Mouse (Mus musculus) adrenal gland, adult 2 months (tissue): ENCODE measurements around the gene Slc7a10. TPM values are rescaled to one million over a fixed set of nuclear protein-coding genes. Genes with fewer than 3 reads are reported as not detected.
A peak's percentile ranks its signal among the peaks of the same experiment; 100 is the strongest.

ENCODE experiments used
- DNase-seq: peaks from one replicate; pipeline ENCODE4 v3.0.0; 2021
- polyA plus RNA-seq: library from polyadenylated mRNA; depleted of rRNA; stranded (reverse); fragments of >200 nt; gene quantifications from 2 replicates; pipeline ENCODE4 v1.2.3, GENCODE M21; 2012
- total RNA-seq, 2 experiments: library from RNA; stranded (reverse); gene quantifications; 2 replicates each; pipeline ENCODE4 v1.2.3; 2021

The Slc7a10 gene
- total and polyA plus RNA-seq, 3 experiments = 6.4 to 28.1 (median 26.6) TPM

DNA sequence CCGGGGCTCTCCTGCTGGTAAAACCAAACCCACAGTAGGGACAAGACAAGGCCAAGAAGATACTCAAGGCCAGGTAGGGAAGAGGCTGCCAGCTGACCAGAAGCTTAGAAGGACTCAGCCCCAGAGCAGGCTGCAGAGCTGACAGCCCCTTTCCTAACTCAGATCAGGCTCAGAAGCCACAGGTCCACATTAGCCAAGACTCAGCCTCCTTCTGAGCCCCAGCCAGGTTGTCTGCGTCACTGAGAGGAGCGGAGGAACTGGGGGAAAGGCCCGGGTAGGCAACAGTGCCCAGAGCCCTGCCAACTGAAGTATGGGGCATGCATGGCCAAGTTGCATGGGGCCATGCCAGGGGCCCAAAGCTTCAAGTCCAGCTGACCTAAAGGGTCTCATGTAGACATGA, 13.7 kb upstream of the Slc7a10 start:
- peak; percentile 56 for DNase-seq

DNA sequence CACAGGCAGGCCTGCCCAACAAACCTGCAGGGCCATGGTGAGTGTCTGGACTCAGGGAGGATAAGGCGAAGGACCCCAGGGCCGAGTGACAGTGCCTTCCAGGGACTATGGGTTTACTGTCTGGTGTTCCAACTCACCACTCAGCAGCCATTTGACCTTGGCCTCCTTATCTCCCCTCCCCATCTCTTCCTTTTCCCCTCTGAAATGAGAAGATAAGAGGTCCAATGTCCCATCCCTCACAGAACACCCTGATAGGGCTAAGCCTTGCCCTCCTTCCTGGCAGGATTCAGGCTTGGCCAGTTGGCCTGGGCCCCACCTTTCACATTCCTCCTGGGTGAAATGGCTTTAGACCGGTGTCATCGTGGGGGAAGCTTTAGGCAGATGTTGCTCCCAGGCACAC, 10.7 kb upstream of the Slc7a10 start:
- DNase-seq = no peak

GRCm38 (mm10) chr7:35176412-35177381, 9.5 kb upstream of the Slc7a10 start:
- peak; percentile 48 for DNase-seq

GRCm38 (mm10) chr7:35184833-35185724, 1.1 kb upstream of the Slc7a10 start:
- DNase-seq = peak; percentile 67

- peak; percentile 27 for DNase-seq
Measured at GRCm38 (mm10) chr7:35189699-35190098, 3.5 kb downstream of the Slc7a10 start.

GRCm38 (mm10) chr7:35191276-35191675, 5.1 kb downstream of the Slc7a10 start:
- DNase-seq = no peak

GRCm38 (mm10) chr7:35197022-35197421, 10.8 kb downstream of the Slc7a10 start:
- no peak for DNase-seq

DNA sequence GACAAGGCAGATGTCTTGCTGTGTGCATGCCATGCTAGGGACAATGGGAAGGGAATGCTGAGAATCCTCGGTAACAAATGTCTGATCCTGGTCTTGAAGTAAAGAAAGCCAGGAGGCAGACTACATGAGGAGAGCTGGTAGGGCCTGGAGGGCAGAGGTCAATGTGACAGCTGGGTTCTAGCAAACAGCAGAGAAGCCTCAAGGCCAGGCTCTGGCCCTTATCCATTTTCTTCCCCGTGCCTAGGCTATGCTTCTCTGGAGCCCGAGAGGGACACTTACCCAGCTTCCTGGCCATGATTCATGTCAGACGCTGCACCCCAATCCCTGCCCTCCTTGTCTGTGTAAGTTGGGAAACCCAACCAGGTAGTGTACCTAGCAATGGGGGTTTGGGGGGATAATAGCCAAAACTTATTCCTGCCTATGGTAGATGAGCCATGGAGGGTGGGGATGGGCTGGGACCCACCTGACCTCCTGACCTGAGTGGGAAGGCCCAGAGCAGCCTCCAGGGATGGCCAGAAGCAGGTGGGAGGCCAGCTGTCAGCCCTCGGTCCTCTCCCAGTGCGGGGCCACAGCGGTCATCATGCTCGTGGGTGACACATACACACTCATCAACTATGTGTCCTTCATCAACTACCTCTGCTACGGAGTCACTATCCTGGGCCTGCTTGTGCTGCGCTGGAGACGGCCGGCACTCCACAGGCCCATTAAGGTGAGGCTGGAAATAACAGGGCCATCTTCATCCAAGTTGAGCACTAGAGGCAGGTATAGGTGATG, 13.0 kb downstream of the Slc7a10 start:
- peak; percentile 58 for DNase-seq

DNA sequence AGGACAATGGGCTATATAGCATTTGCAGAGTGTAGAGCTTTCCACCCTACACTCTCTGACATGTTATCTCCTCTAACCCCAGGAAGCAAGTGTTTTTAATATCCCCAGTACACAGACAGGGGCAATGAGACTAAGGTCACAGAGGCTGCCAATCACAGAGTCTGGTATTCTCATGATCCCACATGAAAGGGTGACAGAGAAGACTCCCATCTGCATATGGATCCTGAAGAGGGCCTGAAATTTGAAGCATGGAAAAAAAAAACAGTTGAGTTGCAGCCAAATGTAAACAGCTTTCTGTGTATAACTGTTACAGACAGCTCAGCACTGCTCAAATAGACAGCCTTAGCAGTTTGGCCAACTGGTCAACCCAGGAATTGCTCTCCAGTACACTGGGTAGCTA, 13.6 kb downstream of the Slc7a10 start:
- no peak for DNase-seq

GRCm38 (mm10) chr7:35211791-35212190, 25.6 kb downstream of the Slc7a10 start:
- no peak for DNase-seq

DNA sequence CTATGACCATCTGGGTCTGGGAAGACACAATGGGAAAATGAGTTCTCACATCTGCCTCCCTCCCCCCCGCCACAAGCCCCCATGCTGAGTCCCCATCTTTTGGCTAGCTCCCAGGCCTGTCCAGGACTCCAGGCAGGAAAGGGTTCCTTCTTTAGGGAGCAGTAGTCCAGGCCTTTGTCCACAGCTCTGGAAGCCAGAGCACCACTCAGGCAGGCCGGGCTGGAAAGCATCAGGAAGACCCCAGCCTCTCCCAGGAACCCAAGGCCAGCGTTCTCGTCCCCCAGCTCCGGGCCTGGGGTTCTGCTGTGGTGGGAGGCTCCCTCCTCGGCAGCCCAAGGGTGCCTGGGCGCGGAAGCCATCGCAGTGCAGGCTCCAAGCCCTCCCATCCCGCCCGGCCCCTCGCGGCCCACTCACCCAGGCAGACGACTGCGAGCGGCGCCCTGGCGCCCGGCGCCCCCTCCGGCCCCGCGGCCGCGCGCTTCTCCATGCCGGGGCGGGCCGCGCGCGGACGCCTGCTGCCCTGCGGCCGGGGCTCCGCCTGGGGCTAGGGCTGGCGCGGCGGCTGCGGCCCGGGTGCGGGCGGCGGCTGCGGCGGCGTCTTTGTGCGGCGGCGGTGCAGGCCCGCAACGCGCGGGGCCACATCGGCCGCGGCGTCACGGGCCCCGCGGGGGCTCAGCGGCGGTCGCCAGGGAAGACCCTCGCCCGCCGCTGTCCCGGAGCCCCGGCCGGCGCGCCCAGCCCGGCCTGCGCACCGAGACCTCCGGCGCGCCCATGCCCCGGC, 28.4 kb downstream of the Slc7a10 start:
- DNase-seq = peak; percentile 36

GRCm38 (mm10) chr7:35215225-35215624, 29.0 kb downstream of the Slc7a10 start, which contains the start of gene Lrp3:
TSS of gene Lrp3 (minus strand) at chr7:35215498.
- peak; percentile 94 for DNase-seq

GRCm38 (mm10) chr7:35215731-35216130, 29.5 kb downstream of the Slc7a10 start:
- no peak for DNase-seq

DNA sequence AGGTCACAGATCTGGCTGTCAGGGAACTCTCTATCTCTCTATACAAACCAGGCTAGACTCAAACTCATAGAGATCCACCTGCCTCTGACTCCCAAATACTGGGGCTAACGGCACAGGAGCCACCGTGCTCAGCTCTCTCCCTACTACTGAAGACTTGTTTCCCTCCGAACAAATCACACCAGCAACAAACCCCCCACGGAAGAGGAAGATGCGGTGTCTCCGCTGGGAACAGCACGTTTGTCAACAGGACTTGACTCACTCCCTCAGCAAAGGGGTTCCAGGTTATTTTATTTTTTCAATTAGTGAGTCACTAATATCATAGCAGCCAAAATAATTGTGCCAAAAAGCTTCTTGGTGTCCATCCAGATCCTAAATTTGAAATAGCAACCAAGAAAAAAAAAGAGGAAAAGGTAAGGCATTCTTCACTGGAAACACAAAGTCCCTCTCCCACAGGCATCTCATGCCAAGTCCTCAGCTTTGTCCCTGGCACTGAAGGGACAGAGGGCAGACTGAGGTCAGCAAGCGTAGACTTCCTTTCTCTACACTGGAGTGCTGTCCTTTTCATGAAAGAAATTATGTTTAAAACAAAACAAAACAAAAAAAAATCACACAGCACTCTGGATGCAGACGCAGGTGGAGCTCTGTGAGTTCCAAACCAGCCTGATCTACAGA, 34.6 kb downstream of the Slc7a10 start:
- no peak for DNase-seq

- DNase-seq = no peak
Measured at GRCm38 (mm10) chr7:35230333-35230732, 44.1 kb downstream of the Slc7a10 start.

- no peak for DNase-seq
Measured at GRCm38 (mm10) chr7:35232796-35233455, 46.7 kb downstream of the Slc7a10 start.

- DNase-seq = no peak
Measured at GRCm38 (mm10) chr7:35233861-35234260, 47.7 kb downstream of the Slc7a10 start.

GRCm38 (mm10) chr7:35234361-35235245, 48.4 kb downstream of the Slc7a10 start:
- peak; percentile 98 for DNase-seq

DNA sequence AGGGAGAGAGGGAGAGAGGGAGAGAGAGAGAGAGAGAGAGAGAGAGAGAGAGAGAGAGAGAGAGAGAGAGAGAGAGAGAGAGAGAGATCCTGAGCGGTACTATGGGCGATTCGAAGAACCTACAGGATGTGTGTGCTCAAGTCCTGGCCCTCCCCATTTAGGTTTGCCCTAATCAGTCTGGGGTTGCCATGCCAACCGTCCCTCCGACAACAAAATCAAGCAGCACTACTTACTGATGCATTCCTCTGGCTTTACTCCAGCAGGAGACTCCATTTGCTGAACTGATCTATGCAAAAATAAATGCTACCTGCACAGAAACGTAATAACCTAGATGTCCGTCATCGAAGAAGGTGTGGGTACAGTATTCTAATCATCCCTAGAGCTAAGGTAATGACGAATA, 49.1 kb downstream of the Slc7a10 start:
- DNase-seq = peak; percentile 67
